Mouse (Mus musculus) heart, adult 8-10 months (tissue): ENCODE measurements around the gene Yjefn3. TPM values are rescaled to one million over a fixed set of nuclear protein-coding genes. Genes with fewer than 3 reads are reported as not detected.
"Not testable (repeated sequence)": the region's sequence is repeated elsewhere in the genome, so short reads cannot be mapped to it uniquely, and the experiment has no call there.

ENCODE experiments used
- DNase-seq: peaks from one replicate; pipeline ENCODE4 v3.0.0; 2022; ENCODE audit warnings: low spot score
- total RNA-seq, 4 experiments: library from RNA; stranded (reverse); gene quantifications; 2 replicates each; pipeline ENCODE4 v1.2.4; 2022

The Yjefn3 gene
- 10 to 100 TPM in 3 of 4 experiments, 1 to 10 TPM in 1; 9.5 to 16.7 (median 13.2) TPM for total RNA-seq

GRCm38 (mm10) chr8:69902163-69903062 is at the start of gene Yjefn3, which contains the start of the genes Tssk6 and Ndufa13:
Gene Yjefn3 (minus strand): TSS chr8:69902712.
Gene Tssk6 (plus strand): TSS chr8:69902184.
Gene Ndufa13 (minus strand): TSS chr8:69902558.
- peak; percentile 28 for DNase-seq

DNA sequence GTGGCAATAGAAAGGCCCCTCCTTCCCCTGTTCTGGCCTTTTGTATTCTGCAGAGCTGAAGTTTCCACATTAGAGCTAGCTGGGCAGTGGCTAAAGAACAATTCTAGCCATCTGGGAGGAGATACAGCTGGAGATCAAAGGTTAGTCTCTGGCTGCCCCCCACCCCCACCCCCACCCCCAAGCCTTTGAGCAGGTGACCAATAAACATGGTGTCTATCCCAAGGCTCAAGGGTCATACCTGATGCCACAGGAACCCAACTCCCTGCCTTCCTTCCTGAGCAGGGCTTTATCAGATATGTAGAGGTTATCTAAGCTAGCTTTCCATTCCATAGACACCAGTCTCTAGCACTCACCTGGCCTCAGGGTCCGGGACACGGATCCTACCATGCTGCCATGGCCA is 47.8 kb upstream of the Yjefn3 start:
- DNase-seq: no peak

DNA sequence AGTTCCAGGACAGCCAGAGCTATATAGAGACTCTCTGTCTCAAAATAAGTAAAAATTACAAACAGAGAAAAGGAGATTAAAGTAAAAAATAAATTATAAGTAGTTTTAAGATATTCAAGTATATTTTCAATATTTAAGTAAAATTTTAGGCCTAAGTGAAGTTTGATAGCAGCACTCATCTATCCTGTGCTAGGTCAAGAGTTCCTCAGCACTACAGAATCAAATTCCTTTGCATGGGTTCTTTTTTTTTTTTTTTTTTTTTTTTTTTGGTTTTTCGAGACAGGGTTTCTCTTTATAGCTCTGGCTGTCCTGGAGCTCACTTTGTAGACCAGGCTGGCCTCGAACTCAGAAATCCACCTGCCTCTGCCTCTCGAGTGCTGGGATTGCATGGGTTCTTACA is 40.0 kb upstream of the Yjefn3 start:
- not testable (repeated sequence) for DNase-seq

DNA sequence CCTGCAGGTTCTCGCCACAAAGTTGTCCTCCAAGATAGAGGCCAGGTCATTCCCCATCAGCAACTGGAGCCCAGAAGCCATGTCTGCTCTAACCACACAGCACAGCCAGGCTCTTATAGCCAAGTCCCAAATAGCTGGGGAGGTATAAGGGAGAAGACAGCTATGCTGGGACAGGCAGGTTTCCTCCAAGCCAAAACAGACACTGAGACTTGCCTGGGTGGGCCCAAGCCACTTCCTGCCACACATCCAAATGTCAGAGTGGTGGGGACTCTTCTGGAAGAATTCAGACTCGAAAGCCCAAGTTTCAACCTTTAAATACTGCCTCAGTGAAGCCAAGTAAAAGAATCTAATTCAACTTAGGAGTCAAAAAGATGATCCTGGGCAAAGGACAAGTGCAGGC is 37.9 kb upstream of the Yjefn3 start:
- no peak for DNase-seq

DNA sequence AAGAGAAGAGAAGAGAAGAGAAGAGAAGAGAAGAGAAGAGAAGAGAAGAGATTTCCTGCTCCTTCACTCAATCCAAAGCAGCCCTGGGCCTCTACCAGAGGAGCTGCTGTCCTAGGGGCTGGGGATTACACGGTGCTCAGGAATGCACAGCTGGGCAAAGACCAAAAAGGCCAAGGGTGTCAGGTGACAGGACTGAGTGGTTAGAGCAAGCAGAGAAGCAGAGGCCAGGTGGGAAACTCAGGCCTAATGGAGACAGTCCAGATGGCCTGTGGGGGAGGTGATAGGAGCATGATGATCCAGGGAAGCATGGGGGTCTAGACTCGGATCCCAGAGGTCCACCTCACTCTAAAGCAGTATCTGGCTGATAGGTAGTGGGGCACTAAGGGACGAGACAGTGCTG is 37.1 kb upstream of the Yjefn3 start:
- no peak for DNase-seq

DNA sequence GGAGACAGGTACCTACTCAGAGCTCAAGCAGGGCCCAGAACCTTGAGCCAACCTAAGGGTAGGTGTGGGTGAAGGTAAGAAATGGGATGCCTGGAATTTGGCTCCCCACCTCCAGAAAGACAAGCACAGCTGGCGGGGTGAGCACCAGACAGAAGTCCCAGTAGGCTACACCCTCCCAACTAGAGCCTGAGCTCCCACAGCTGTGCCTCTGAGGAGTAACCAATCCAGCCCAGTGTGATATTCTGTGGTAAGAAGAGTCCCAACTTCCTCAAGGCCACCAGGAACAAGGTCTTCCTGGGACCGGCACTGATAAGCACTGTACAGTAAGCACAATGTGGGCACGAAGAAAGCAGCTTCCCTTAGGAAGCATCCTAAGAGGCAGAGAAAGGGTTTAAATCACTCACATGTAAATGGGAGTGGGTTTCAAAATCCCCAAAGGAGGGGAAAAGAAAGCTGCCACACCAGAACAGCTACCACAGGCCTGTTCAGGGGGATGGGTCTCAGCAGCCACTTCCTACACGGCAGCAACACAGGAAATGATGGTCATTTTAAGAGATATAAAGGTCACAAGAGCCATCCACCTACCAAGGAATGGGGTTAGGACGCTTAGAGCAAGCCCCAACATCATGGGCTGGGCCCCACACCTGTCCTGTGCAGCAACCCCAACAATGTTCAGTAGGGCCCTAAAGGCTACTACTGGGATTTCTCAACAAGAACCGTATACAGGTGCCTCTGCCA is 35.9 kb upstream of the Yjefn3 start:
- no peak for DNase-seq

- no peak for DNase-seq
These were observed 35.0 kb upstream of the Yjefn3 start for GRCm38 (mm10) chr8:69937466-69937865.

DNA sequence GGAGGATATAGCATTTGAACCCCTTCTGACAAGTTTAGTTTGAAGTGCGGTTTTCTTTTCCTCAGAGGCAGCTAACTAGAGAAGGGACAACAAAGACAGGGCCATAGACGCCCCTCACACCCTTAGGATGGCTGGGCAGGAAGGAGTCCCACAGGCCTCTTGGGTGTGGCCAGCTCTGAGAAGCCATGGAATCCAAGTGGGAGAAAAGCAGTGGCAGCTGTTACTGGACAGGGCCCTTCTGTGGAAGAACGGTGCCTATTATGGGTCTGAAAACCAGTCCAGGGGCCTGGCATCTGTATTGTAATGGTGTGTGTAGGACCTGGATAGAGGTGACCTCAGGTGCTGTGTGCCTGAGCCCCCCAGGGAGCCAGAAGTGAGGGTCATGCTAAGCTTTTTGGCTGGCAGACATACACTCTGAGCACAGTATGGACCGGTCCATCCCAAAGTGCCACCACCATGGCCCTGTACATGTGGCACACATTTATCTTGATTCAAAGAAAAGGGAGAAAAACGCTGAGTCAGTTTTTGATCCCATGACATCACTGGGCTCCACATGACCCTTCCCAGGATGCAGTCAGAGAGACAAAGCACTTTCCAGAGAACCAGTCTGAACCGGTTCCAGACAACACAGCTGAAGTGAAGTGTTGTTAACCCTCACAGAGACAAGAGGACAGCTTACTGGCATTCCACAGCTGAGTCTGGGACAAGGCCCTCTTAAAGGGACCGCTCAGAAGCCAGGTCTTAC is 33.7 kb upstream of the Yjefn3 start:
- DNase-seq: peak; percentile 58

GRCm38 (mm10) chr8:69935431-69935830 is 32.9 kb upstream of the Yjefn3 start:
- no peak for DNase-seq

DNA sequence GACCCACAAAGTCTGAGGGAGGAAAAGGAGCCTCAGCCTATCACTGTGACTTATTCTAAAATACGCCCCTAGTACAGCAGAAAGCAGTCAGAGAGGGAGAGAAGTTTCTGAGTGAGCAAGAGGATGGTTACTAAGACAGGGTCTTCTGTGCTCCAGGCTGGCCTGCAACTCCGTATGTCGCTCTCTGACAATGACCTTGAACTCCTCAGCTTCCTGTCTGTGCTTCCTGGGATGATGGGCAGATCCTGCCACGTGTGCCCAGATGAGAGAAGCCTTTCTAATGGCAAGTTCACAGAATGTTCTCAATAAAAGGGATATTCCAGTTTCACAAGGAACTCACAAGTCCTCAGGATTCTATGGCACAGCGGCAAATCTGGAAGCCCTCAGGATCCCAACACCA is 32.1 kb upstream of the Yjefn3 start:
- no peak for DNase-seq

DNA sequence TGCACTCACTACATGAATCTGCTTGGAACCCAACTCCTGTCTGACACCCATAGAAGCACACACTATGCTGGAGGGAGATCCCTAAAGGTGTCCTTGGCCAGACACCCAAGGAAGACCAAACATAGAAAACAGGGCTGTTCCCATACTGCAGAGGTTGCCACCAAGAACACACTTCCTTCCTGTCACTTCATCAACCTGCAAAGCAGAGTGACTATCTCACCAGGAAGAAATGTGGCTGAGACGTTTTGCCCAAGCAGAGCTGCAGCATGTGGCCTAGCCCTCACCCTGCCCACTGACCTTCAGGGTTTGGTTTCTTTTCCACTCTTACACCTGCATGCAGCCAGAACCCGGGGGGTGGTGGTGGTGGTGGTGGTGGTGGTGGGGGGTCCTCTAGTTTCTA is 31.3 kb upstream of the Yjefn3 start:
- DNase-seq: no peak

DNA sequence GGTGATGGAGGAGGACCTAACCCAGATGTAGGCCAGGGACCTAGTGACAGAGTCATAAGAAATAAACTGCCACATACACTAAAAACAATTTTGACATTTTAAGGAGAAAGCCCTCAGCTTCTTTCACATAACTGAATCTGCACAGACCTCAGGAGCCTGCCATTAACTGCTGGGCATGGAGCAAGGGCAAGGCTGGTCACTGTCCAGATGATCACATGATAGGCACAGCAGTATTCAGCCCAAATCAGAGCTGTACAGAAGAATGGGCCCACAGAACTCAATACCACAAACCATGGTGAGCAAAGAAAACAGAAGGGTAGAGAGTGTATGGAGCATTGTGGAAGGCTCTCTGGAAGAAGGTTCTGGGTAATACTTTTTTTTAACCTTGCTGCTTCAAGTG is 24.4 kb upstream of the Yjefn3 start:
- no peak for DNase-seq

DNA sequence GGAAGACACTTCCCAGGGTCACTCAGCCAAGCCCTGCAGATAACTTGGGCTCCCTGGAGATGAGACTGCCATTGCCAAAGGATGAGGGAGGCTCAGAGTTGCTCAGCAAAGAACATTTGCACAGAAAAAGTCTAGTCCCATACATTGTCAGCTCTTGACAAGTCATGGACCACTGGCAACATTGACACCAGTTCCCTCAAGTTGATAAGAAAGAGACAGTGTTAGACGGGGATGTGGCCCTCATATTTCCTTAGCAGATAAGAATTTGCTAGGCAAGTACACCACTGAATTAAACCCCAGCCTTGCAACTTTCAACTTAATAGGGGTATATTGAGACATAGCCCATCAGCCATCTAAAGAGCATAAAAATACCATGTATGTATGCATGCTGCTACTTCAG is 21.5 kb upstream of the Yjefn3 start:
- DNase-seq: no peak

DNA sequence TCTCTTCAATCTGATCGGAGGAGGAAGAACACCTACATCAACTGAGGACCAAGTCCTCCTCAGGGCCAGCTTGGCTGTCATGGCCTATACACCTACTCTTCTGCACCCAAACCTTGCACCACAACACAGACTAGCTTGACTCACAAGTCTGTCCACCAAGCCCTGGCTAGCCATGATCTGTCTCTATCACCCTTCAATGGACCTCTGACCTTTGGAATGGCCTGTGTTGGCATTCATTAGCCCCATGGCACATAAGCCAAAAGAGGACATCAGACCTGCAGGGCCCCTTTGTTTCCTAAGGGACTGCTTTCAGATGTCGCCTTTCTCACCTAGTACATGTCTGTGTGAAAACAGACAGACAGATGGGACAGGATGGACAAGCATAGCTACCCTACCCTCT is 18.6 kb upstream of the Yjefn3 start:
- no peak for DNase-seq

GRCm38 (mm10) chr8:69919876-69920662 is 17.6 kb upstream of the Yjefn3 start:
- DNase-seq: peak; percentile 73

GRCm38 (mm10) chr8:69919010-69919409 is 16.5 kb upstream of the Yjefn3 start:
- DNase-seq: peak; percentile 88

GRCm38 (mm10) chr8:69918506-69918905 is 16.0 kb upstream of the Yjefn3 start:
- DNase-seq: no peak

- DNase-seq: peak; percentile 36
These were observed 13.2 kb upstream of the Yjefn3 start for GRCm38 (mm10) chr8:69915748-69916147.

DNA sequence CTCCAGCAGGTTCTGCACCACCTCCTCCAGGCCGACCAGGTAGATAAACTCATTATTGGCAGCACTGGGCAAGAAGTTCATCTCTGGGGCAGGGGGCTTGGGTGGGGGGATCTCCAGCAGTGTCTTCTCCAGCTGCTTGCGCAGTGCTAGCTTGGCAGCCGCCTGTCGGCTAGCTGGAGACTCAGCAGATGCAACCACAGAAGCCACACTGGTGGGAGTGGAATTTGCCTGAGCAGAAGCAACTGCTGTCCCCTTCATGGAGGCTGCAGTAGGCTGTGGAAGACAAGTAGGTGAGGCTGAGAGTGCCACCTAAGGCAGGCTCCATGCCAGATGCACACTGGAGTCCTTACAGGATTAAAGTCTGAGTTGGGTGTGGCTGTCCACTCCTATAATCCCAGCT is 12.0 kb upstream of the Yjefn3 start:
- DNase-seq: no peak

DNA sequence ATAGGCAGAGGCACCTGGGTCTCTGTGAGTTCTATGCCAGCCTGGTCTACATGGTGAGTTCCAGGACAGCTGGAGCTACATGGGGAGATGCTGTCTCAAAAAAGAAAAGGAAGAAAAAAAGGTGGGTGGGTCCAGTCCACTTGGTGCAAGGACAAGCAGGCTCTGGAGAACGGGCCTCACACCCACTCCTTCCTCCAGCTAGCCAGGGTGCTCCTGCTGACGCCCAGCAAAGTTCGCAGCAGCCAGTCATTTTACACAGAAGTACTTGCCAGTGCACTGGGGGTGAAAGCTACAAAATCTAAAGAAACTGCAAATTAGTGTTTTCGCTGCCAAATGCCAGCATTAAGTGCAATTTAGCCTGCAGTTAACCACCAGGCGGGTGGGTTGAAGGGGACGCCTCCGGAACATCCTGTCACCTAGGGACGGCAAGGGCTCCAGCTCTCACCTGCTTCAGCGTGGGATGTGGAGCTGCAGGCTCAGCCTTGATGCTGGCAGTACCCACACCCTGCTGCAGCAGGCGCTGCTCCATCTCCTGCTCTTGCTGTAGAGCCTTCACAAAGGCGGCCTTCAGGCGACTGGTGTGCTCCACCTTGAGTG is 10.1 kb upstream of the Yjefn3 start:
- DNase-seq: no peak

DNA sequence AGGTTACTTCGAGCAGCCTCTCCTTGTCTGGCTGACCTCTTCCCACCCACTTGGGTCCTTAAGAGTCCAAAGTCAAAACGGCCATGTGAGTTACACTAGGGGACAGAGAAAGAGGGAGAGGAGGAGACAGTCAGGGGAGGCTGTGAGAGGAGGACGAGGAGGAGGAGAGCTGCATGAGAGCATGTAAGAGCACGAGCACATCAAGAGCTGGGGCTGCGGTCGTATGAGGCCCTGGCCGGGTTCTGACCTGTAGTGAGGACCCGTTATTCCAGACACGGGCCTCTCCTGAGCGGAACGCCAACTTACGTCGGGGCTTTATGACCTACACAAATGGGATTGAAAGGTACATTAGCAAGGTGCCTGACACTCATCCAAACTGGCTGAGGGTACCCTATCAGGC is 9.4 kb upstream of the Yjefn3 start:
- DNase-seq: no peak
